Mouse (Mus musculus) activated CD4-positive, CD25-positive, alpha-beta regulatory T cell (primary cell): Measurements from ENCODE around the gene Gm10670. TPM values are rescaled to one million over a fixed set of nuclear protein-coding genes. Genes with fewer than 3 reads are reported as not detected.

Experiments used
- polyA plus RNA-seq, 2 experiments: library from polyadenylated mRNA; unstranded; fragments of 100-300 nt; shearing (Covaris generic); gene quantifications; one replicate each; pipeline ENCODE4 v1.2.1; 2017

The Gm10670 gene
- polyA plus RNA-seq: not detected

DNA sequence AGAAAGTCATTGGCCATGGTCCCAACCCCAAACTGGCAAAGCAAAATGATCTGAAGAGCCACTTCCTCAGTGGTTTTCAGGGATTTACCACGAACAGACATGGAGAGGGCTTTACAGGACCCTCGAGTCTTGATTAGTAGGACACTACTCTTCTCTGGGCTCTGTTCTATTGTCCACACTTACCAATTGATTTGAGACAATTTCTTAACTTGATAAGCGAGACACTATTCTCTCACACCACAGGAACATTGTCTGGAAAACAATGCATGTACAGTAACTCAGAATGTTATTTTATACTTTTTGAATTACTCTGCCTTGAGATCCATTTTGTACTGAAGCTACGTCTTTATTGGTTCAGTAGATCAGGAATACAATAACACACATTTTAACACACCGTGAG, at the start of gene Gm10670:
Gm10670 (minus strand) TSS at position 101 of the 400 bp plus-strand sequence.

GRCm38 (mm10) chr7:20510434-20510833, 35.7 kb upstream of the Gm10670 start, which contains the start of gene Vmn1r103:
Gene Vmn1r103 (minus strand): TSS chr7:20510534.

DNA sequence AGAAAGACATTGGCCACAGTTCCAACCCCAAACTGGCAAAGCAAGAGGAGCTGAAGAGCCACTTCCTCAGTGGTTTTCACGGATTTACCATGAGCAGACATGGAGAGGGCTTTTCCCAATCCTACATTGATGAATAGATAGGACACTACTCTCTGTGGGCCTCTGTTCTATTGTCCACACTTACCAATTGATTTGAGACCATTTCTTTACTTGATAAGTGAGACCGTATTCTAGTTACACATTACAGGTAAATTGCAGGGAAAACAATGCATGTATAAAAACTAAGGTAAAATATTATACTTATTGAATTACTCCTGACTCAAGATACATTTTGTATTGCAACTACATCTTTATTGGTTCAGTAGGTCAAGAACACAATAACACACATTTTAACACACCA, 32.2 kb downstream of the Gm10670 start, which contains the start of gene Vmn1r101:
Vmn1r101 (minus strand) TSS at position 101 of the 400 bp plus-strand sequence.

Other genes starting within 250 kb of the Gm10670 start
- not detected for gene Gm4498, start 241.1 kb downstream of the Gm10670 start, polyA plus RNA-seq
- under 1 TPM in 1 of 2 experiments, not detected in 1; 0.36 TPM for gene Gm5890, start 212.1 kb downstream of the Gm10670 start, polyA plus RNA-seq
- gene Gm4133, start 140.9 kb downstream of the Gm10670 start, polyA plus RNA-seq: not detected
- gene Gm5728, start 99.5 kb downstream of the Gm10670 start, polyA plus RNA-seq: not detected
- gene Vmn1r100, start 57.0 kb downstream of the Gm10670 start, polyA plus RNA-seq: not detected
- not detected for gene Vmn1r101, start 32.3 kb downstream of the Gm10670 start, polyA plus RNA-seq
- not detected for gene Vmn1r103, start 35.6 kb upstream of the Gm10670 start, polyA plus RNA-seq
- gene Vmn1r104, start 58.9 kb upstream of the Gm10670 start, polyA plus RNA-seq: not detected
- not detected for gene Gm5726, start 70.8 kb upstream of the Gm10670 start, polyA plus RNA-seq
- gene Gm4141, start 101.3 kb upstream of the Gm10670 start, polyA plus RNA-seq: not detected
- gene Gm4513, start 124.1 kb upstream of the Gm10670 start, polyA plus RNA-seq: under 1 TPM in 1 of 2 experiments, not detected in 1; 0.36 TPM
- gene Vmn1r107, start 194.0 kb upstream of the Gm10670 start, polyA plus RNA-seq: under 1 TPM; 0.27 to 0.29 TPM
- not detected for gene Vmn1r111, start 228.3 kb upstream of the Gm10670 start, polyA plus RNA-seq